Mouse (Mus musculus) stomach, embryonic 16.5 days (tissue): ENCODE results near the gene Slc9a8. TPM values are rescaled to one million over a fixed set of nuclear protein-coding genes. Genes with fewer than 3 reads are reported as not detected.

Source experiments
- ATAC-seq: fragments of 200-750 bp; cut with Nextera tagmentation; 2 replicates; pipeline ENCODE4 v1.8.0; 2017; ENCODE audit warnings: moderate number of reproducible peaks, moderate TSS enrichment; ENCODE audit not compliant: insufficient read depth, low FRiP score
- H3K27ac ChIP-seq: fragments of 300-500 bp; sonication (generic); 2 replicates; pipeline ENCODE4 v1.5.1; 2014; ENCODE audit warnings: low read length
- H3K27me3 ChIP-seq: fragments of 300-500 bp; sonication (generic); 2 replicates; pipeline ENCODE4 v1.6.1; 2014; ENCODE audit warnings: low read length, control low read depth, mixed read lengths; ENCODE audit not compliant: control insufficient read depth, insufficient read depth
- H3K36me3 ChIP-seq: fragments of 300-500 bp; sonication (generic); 2 replicates; pipeline ENCODE4 v1.6.1; 2014; ENCODE audit warnings: low read length; ENCODE audit not compliant: control insufficient read depth, insufficient read depth
- H3K4me1 ChIP-seq: fragments of 300-500 bp; sonication (generic); 2 replicates; pipeline ENCODE4 v1.6.1; 2014; ENCODE audit warnings: low read length, control low read depth, mixed read lengths; ENCODE audit not compliant: control insufficient read depth, insufficient read depth
- H3K4me2 ChIP-seq: fragments of 300-500 bp; sonication (generic); 2 replicates; pipeline ENCODE4 v1.6.1; 2014; ENCODE audit warnings: low read depth, low read length, mixed read lengths
- H3K4me3 ChIP-seq: fragments of 300-500 bp; sonication (generic); replicated peaks from 2 replicates; pipeline ENCODE4 v1.5.1; 2014; ENCODE audit warnings: mild to moderate bottlenecking, low read length
- H3K9ac ChIP-seq: fragments of 300-500 bp; sonication (generic); 2 replicates; pipeline ENCODE4 v1.6.1; 2014; ENCODE audit warnings: low read length
- H3K9me3 ChIP-seq: fragments of 300-500 bp; sonication (generic); replicated peaks from 2 replicates; pipeline ENCODE4 v1.6.1; 2016; ENCODE audit warnings: low read length, control low read depth; ENCODE audit not compliant: control insufficient read depth
- WGBS: fragments of 180-500 bp; shearing (Covaris S2); extraction: QIAGEN DNeasy Blood & Tissue Kit; methylation state at CpG from one replicate; pipeline ENCODE4 v1.1.7; 2014; 5-methylcytosine and 5-hydroxymethylcytosine counted together
- polyA plus RNA-seq: library from polyadenylated mRNA; unstranded; fragments of >200 nt; fragmentation: Nextera tagmentation; extraction: Ambion mirVana; gene quantifications from 2 replicates; pipeline ENCODE4 v1.2.1, GENCODE M21; 2015

Gene Slc9a8
- polyA plus RNA-seq, 1 experiment from 2014 or later, result 21.5 TPM

- H3K27ac ChIP-seq, result 0 out of 2 replicates have a peak overlapping the region, but pooled peaks have one; percentile 38
- no peak overlapping the region for H3K4me3 ChIP-seq
- no peak overlapping the region for H3K4me2 ChIP-seq
- no peak for ATAC-seq
- no peaks in the 10 kb centered on the region for H3K9me3 ChIP-seq
- peaks cover 9% of the 10 kb centered on the region; the same call in 1 of the 2 replicates for H3K36me3 ChIP-seq
- WGBS, result 85% methylated on average over 21 of the region's 21 CpGs
- no peaks in the 10 kb centered on the region for H3K27me3 ChIP-seq
- no peaks in the 10 kb centered on the region for H3K4me1 ChIP-seq
- no peak overlapping the region for H3K9ac ChIP-seq
These were observed 28.1 kb downstream of the Slc9a8 start for GRCm38 (mm10) chr2:167449331-167450275.

GRCm38 (mm10) chr2:167450647-167451046, 29.1 kb downstream of the Slc9a8 start:
- Histone ChIP-seq H3K4me3 (no peak overlapping the region), H3K27ac (no peak overlapping the region), H3K27me3 (no peaks in the 10 kb centered on the region), H3K9ac (no peak overlapping the region), H3K4me2 (no peak overlapping the region), H3K4me1 (no peaks in the 10 kb centered on the region), H3K9me3 (no peaks in the 10 kb centered on the region), H3K36me3 (peaks cover 11% of the 10 kb centered on the region; the same call in 1 of the 2 replicates)
- no peak for ATAC-seq
- WGBS, result 91% methylated on average over 8 of the region's 8 CpGs

GRCm38 (mm10) chr2:167453814-167454213, 32.3 kb downstream of the Slc9a8 start:
- H3K4me3 ChIP-seq, result no peak overlapping the region
- H3K27me3 ChIP-seq, result no peaks in the 10 kb centered on the region
- no peak overlapping the region for H3K9ac ChIP-seq
- H3K4me1 ChIP-seq, result no peaks in the 10 kb centered on the region
- no peak overlapping the region for H3K27ac ChIP-seq
- H3K9me3 ChIP-seq, result no peaks in the 10 kb centered on the region
- no peak overlapping the region for H3K4me2 ChIP-seq
- no peak for ATAC-seq
- WGBS, result 55% methylated on average over 3 of the region's 3 CpGs
- H3K36me3 ChIP-seq, result peaks cover 11% of the 10 kb centered on the region; the same call in 1 of the 2 replicates

GRCm38 (mm10) chr2:167456361-167457020, 35.0 kb downstream of the Slc9a8 start:
- Histone ChIP-seq H3K9ac (no peak overlapping the region), H3K27ac (no peak overlapping the region), H3K4me1 (no peaks in the 10 kb centered on the region), H3K36me3 (peaks cover 16% of the 10 kb centered on the region; the same call in 1 of the 2 replicates), H3K9me3 (no peaks in the 10 kb centered on the region), H3K4me3 (no peak overlapping the region), H3K4me2 (no peak overlapping the region), H3K27me3 (no peaks in the 10 kb centered on the region)
- 92% methylated on average over 5 of the region's 5 CpGs for WGBS
- ATAC-seq, result no peak

- 83% methylated on average over 9 of the region's 9 CpGs for WGBS
- no peak for ATAC-seq
These were observed 35.7 kb downstream of the Slc9a8 start for GRCm38 (mm10) chr2:167457213-167457612.

GRCm38 (mm10) chr2:167458548-167458947, 37.0 kb downstream of the Slc9a8 start:
- Histone ChIP-seq H3K4me3 (no peak overlapping the region), H3K27ac (no peak overlapping the region), H3K36me3 (peaks cover 16% of the 10 kb centered on the region; the same call in 1 of the 2 replicates), H3K9ac (no peak overlapping the region), H3K4me2 (no peak overlapping the region), H3K9me3 (no peaks in the 10 kb centered on the region), H3K27me3 (no peaks in the 10 kb centered on the region), H3K4me1 (no peaks in the 10 kb centered on the region)
- WGBS, result 86% methylated on average over 3 of the region's 3 CpGs
- no peak for ATAC-seq

More at GRCm38 (mm10) chr2:167457213-167457612, 35.7 kb downstream of the Slc9a8 start:
- H3K9me3 ChIP-seq, result no peaks in the 10 kb centered on the region
- H3K4me2 ChIP-seq, result no peak overlapping the region
- H3K9ac ChIP-seq, result no peak overlapping the region
- no peaks in the 10 kb centered on the region for H3K27me3 ChIP-seq
- H3K4me3 ChIP-seq, result no peak overlapping the region
- peaks cover 16% of the 10 kb centered on the region; the same call in 1 of the 2 replicates for H3K36me3 ChIP-seq
- no peak overlapping the region for H3K27ac ChIP-seq
- no peaks in the 10 kb centered on the region for H3K4me1 ChIP-seq

GRCm38 (mm10) chr2:167459071-167459865, 37.8 kb downstream of the Slc9a8 start:
- 93% methylated on average over 6 of the region's 6 CpGs for WGBS
- Histone ChIP-seq H3K36me3 (peaks cover 16% of the 10 kb centered on the region; the same call in 1 of the 2 replicates), H3K9ac (no peak overlapping the region), H3K4me3 (no peak overlapping the region), H3K27ac (no peak overlapping the region), H3K9me3 (no peaks in the 10 kb centered on the region), H3K4me1 (no peaks in the 10 kb centered on the region), H3K27me3 (no peaks in the 10 kb centered on the region), H3K4me2 (no peak overlapping the region)
- no peak for ATAC-seq

GRCm38 (mm10) chr2:167462954-167463353, 41.4 kb downstream of the Slc9a8 start:
- Histone ChIP-seq H3K4me1 (no peaks in the 10 kb centered on the region), H3K9ac (no peak overlapping the region), H3K4me3 (no peak overlapping the region), H3K9me3 (no peaks in the 10 kb centered on the region), H3K27ac (no peak overlapping the region), H3K27me3 (no peaks in the 10 kb centered on the region), H3K4me2 (no peak overlapping the region), H3K36me3 (peaks cover 14% of the 10 kb centered on the region; the same call in 1 of the 2 replicates)
- WGBS, result 57% methylated on average over 6 of the region's 6 CpGs
- ATAC-seq, result 0 out of 2 replicates have a peak, but pooled peaks have one; percentile 56
